Mouse (Mus musculus) cerebellum, adult 2 months (tissue): ENCODE data around the gene Trappc10.

Source experiments
- CTCF ChIP-seq: fragments of 200-500 bp; IDR thresholded peaks from 2 replicates; pipeline ENCODE4 v1.5.1; 2011; ENCODE audit warnings: low read depth, mild to moderate bottlenecking, control low read depth, low read length, moderate library complexity, borderline replicate concordance; ENCODE audit not compliant: insufficient read depth
- POLR2A ChIP-seq: fragments of 200-500 bp; IDR thresholded peaks from 2 replicates; pipeline ENCODE4 v1.6.1; 2011; ENCODE audit warnings: low read length, control low read depth, borderline replicate concordance; ENCODE audit not compliant: insufficient read depth

DNA sequence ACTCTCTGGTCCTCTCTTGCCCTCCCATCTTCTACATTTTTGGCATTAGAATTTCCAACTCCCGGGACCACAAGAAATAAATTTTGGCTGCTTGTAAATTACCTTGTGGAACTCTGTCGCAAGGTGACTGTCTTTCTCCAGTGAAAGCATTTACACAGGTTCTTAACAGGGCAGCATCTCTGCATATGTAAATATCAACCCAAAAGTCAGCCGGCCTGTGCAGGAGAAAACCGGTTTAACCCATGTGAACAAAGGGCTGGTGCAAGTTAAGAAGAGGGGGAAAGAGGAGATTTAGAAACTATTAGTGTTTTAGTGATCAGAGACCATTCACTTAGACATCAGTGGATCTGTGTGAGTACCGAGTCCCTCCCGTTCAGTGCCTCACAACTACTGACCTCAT lies 15.3 kb upstream of the Trappc10 start:
- no peak for TF ChIP-seq CTCF
- TF ChIP-seq POLR2A = no peak
